Mouse (Mus musculus): ENCODE measurements around the gene Eif1b. TPM values are rescaled to one million over a fixed set of nuclear protein-coding genes. Genes with fewer than 3 reads are reported as not detected.
A peak's percentile ranks its signal among the peaks of the same experiment; 100 is the strongest.

The Eif1b gene
- polyA plus RNA-seq, 1 experiment from 2014 or later, result 112 TPM

- no peaks in the 10 kb centered on the region for H3K4me1 ChIP-seq (replicated peaks; ENCODE audit: control insufficient read depth, insufficient read depth)
- H3K4me2 ChIP-seq (replicated peaks; ENCODE audit: low read depth), result no peak overlapping the region
- no peaks in the 10 kb centered on the region for H3K36me3 ChIP-seq (ENCODE audit: control insufficient read depth, insufficient read depth, low read length)
- WGBS, result 91% methylated on average over 3 of the region's 3 CpGs
- TF ChIP-seq CTCF (IDR thresholded peaks at IDR 0.05; ENCODE audit: low read depth) (no peak), EP300 (optimal IDR thresholded peaks at IDR 0.05) (no peak)
- no peaks in the 10 kb centered on the region for H3K27me3 ChIP-seq (ENCODE audit: control insufficient read depth, insufficient read depth, low read length)
- H3K9ac ChIP-seq (ENCODE audit: low read length), result no peak overlapping the region
- ATAC-seq (ENCODE audit: low FRiP score, low TSS enrichment), result no peak
- no peak overlapping the region for H3K4me3 ChIP-seq (ENCODE audit: low read depth, low read length)
- H3K27ac ChIP-seq (replicated peaks), result no peak overlapping the region
- no peak for DNase-seq (ENCODE audit: low spot score)
- H3K9me3 ChIP-seq (ENCODE audit: control insufficient read depth, low read length), result no peaks in the 10 kb centered on the region
Observed at GRCm38 (mm10) chr9:120481644-120482043, 10.4 kb upstream of the Eif1b start.

GRCm38 (mm10) chr9:120482382-120482781, 9.7 kb upstream of the Eif1b start:
- Histone ChIP-seq H3K27me3 (ENCODE audit: control insufficient read depth, insufficient read depth, low read length) (no peaks in the 10 kb centered on the region), H3K9ac (ENCODE audit: low read length) (no peak overlapping the region), H3K4me3 (ENCODE audit: low read depth, low read length) (no peak overlapping the region), H3K4me1 (replicated peaks; ENCODE audit: control insufficient read depth, insufficient read depth) (no peaks in the 10 kb centered on the region), H3K4me2 (replicated peaks; ENCODE audit: low read depth) (no peak overlapping the region), H3K27ac (replicated peaks) (no peak overlapping the region), H3K36me3 (ENCODE audit: control insufficient read depth, insufficient read depth, low read length) (no peaks in the 10 kb centered on the region), H3K9me3 (ENCODE audit: control insufficient read depth, low read length) (no peaks in the 10 kb centered on the region)
- DNase-seq (ENCODE audit: low spot score) (no peak), ATAC-seq (ENCODE audit: low FRiP score, low TSS enrichment) (no peak)
- TF ChIP-seq EP300 (optimal IDR thresholded peaks at IDR 0.05), result no peak
- no peak for TF ChIP-seq CTCF (IDR thresholded peaks at IDR 0.05; ENCODE audit: low read depth)
- 91% methylated on average over 4 of the region's 4 CpGs for WGBS

GRCm38 (mm10) chr9:120483101-120483500, 8.9 kb upstream of the Eif1b start:
- WGBS, result 80% methylated on average over 8 of the region's 8 CpGs

GRCm38 (mm10) chr9:120487076-120487475, 5.0 kb upstream of the Eif1b start:
- 59% methylated on average over 8 of the region's 8 CpGs for WGBS
- no peaks in the 10 kb centered on the region for H3K36me3 ChIP-seq (ENCODE audit: control insufficient read depth, insufficient read depth, low read length)
- H3K4me1 ChIP-seq (replicated peaks; ENCODE audit: control insufficient read depth, insufficient read depth), result no peaks in the 10 kb centered on the region
- TF ChIP-seq EP300 (optimal IDR thresholded peaks at IDR 0.05), result no peak
- no peaks in the 10 kb centered on the region for H3K9me3 ChIP-seq (ENCODE audit: control insufficient read depth, low read length)
- no peak overlapping the region for H3K4me2 ChIP-seq (replicated peaks; ENCODE audit: low read depth)
- H3K27ac ChIP-seq (replicated peaks), result no peak overlapping the region
- H3K27me3 ChIP-seq (ENCODE audit: control insufficient read depth, insufficient read depth, low read length), result no peaks in the 10 kb centered on the region
- peak; percentile 18; the same call in 1 of the 2 replicates for ATAC-seq (ENCODE audit: low FRiP score, low TSS enrichment)
- H3K4me3 ChIP-seq (ENCODE audit: low read depth, low read length), result no peak overlapping the region
- DNase-seq (ENCODE audit: low spot score), result no peak
- H3K9ac ChIP-seq (ENCODE audit: low read length), result no peak overlapping the region

More at GRCm38 (mm10) chr9:120483101-120483500, 8.9 kb upstream of the Eif1b start:
- Histone ChIP-seq H3K9me3 (ENCODE audit: control insufficient read depth, low read length) (no peaks in the 10 kb centered on the region), H3K9ac (ENCODE audit: low read length) (no peak overlapping the region), H3K27me3 (ENCODE audit: control insufficient read depth, insufficient read depth, low read length) (no peaks in the 10 kb centered on the region), H3K4me3 (ENCODE audit: low read depth, low read length) (no peak overlapping the region), H3K4me1 (replicated peaks; ENCODE audit: control insufficient read depth, insufficient read depth) (no peaks in the 10 kb centered on the region), H3K36me3 (ENCODE audit: control insufficient read depth, insufficient read depth, low read length) (no peaks in the 10 kb centered on the region), H3K27ac (replicated peaks) (no peak overlapping the region), H3K4me2 (replicated peaks; ENCODE audit: low read depth) (no peak overlapping the region)
- DNase-seq (ENCODE audit: low spot score), result no peak
- ATAC-seq (ENCODE audit: low FRiP score, low TSS enrichment), result no peak
- TF ChIP-seq CTCF (IDR thresholded peaks at IDR 0.05; ENCODE audit: low read depth) (no peak), EP300 (optimal IDR thresholded peaks at IDR 0.05) (no peak)

GRCm38 (mm10) chr9:120491509-120491908, 523 bp upstream of the Eif1b start:
- DNase-seq (ENCODE audit: low spot score), result no peak
- H3K4me3 ChIP-seq (ENCODE audit: low read depth, low read length), result peak overlapping the region; percentile 98
- peak overlapping the region; percentile 92 for H3K4me2 ChIP-seq (replicated peaks; ENCODE audit: low read depth)
- H3K9me3 ChIP-seq (ENCODE audit: control insufficient read depth, low read length), result no peaks in the 10 kb centered on the region
- no peaks in the 10 kb centered on the region for H3K4me1 ChIP-seq (replicated peaks; ENCODE audit: control insufficient read depth, insufficient read depth)
- TF ChIP-seq EP300 (optimal IDR thresholded peaks at IDR 0.05) (no peak), CTCF (IDR thresholded peaks at IDR 0.05; ENCODE audit: low read depth) (peak; percentile 50)
- 84% methylated on average over 3 of the region's 3 CpGs for WGBS
- no peak overlapping the region for H3K27ac ChIP-seq (replicated peaks)
- no peaks in the 10 kb centered on the region for H3K27me3 ChIP-seq (ENCODE audit: control insufficient read depth, insufficient read depth, low read length)
- no peak overlapping the region for H3K9ac ChIP-seq (ENCODE audit: low read length)
- H3K36me3 ChIP-seq (ENCODE audit: control insufficient read depth, insufficient read depth, low read length), result peaks cover 14% of the 10 kb centered on the region; the same call in 1 of the 2 replicates
- ATAC-seq (ENCODE audit: low FRiP score, low TSS enrichment), result no peak

GRCm38 (mm10) chr9:120492400-120493351, 644 bp downstream of the Eif1b start:
- Histone ChIP-seq H3K27me3 (ENCODE audit: control insufficient read depth, insufficient read depth, low read length) (no peaks in the 10 kb centered on the region), H3K4me2 (replicated peaks; ENCODE audit: low read depth) (peak overlapping the region; percentile 92), H3K9ac (ENCODE audit: low read length) (peak overlapping the region; percentile 98), H3K4me3 (ENCODE audit: low read depth, low read length) (peak overlapping the region; percentile 98), H3K36me3 (ENCODE audit: control insufficient read depth, insufficient read depth, low read length) (peaks cover 15% of the 10 kb centered on the region; the same call in 1 of the 2 replicates), H3K4me1 (replicated peaks; ENCODE audit: control insufficient read depth, insufficient read depth) (no peaks in the 10 kb centered on the region), H3K9me3 (ENCODE audit: control insufficient read depth, low read length) (no peaks in the 10 kb centered on the region), H3K27ac (replicated peaks) (peak overlapping the region; percentile 91)
- DNase-seq (ENCODE audit: low spot score) (peak; percentile 82), ATAC-seq (ENCODE audit: low FRiP score, low TSS enrichment) (peak; percentile 73)
- no peak for TF ChIP-seq EP300 (optimal IDR thresholded peaks at IDR 0.05)
- TF ChIP-seq CTCF (IDR thresholded peaks at IDR 0.05; ENCODE audit: low read depth), result 0 out of 2 replicates have a peak, but pooled peaks have one; percentile 18
- WGBS, result under 1% methylated on average over 87 of the region's 97 CpGs

Data from stomach, postnatal 0 days (tissue).